Mouse (Mus musculus) thymus, postnatal 0 days (tissue): ENCODE results near the gene Nup214. TPM values are rescaled to one million over a fixed set of nuclear protein-coding genes. Genes with fewer than 3 reads are reported as not detected.

ENCODE experiments used
- DNase-seq: peaks from one replicate; pipeline ENCODE4 v3.0.0-alpha.2; 2015; ENCODE audit warnings: low spot score
- microRNA-seq: library from miRNA; unstranded; fragments of <30 nt; microRNA quantifications from one replicate; pipeline ENCODE4, GENCODE M21; 2016; ENCODE audit warnings: borderline number of aligned reads
- polyA plus RNA-seq: library from polyadenylated mRNA; unstranded; fragments of >200 nt; fragmentation: Nextera tagmentation; extraction: Ambion mirVana; gene quantifications from 2 replicates; pipeline ENCODE4 v1.2.1, GENCODE M21; 2015

The Nup214 gene
- polyA plus RNA-seq, 1 experiment from 2014 or later = 138 TPM

DNA sequence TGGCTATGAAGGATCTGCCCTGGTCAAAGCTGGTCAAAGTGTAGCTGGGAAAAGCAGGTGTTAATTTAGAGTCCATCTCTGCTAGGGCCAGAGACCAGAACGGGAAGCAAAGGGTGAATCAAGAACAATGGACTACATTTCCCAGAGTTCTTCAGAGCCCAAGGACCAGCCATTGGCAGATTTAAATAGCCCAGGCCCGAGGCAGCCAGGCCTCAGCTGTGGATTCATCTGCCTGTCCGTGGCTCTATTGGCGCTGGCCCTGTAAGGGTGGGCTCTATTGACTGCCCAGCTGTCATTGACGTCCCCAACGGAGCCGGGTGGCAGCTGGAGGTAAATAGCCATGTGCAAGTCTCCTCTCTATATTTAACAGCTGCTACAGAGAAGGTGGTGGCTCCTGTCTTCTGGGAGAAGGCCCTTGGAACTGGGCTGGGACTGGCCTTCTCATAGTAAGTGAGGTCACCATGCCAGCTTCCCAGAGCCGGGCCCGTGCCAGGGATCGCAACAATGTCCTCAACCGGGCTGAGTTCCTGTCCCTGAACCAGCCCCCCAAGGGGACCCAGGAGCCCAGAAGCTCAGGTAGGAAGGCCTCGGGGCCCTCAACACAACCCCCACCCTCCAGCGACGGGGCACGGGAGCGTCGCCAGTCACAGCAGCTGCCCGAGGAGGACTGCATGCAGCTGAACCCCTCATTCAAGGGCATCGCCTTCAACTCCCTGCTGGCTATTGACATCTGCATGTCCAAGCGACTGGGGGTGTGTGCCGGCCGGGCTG, 121.3 kb downstream of the Nup214 start, which contains the start of gene Plpp7:
TSS of gene Plpp7 (plus strand) at position 178 of the 771 bp plus-strand sequence.
- no peak for DNase-seq

DNA sequence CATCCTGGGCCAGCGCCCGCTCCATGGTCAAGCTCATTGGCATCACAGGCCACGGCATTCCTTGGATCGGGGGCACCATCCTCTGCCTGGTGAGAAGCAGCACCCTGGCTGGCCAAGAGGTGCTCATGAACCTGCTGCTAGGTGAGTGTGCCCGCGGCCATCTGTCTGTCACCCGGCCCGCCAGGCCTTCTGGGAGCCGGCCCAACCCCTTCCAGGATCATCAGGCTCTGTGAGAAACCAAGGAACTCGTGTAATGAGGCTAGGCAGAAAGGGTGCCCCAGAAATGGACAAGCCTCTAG, 121.8 kb downstream of the Nup214 start:
- no peak for DNase-seq

DNA sequence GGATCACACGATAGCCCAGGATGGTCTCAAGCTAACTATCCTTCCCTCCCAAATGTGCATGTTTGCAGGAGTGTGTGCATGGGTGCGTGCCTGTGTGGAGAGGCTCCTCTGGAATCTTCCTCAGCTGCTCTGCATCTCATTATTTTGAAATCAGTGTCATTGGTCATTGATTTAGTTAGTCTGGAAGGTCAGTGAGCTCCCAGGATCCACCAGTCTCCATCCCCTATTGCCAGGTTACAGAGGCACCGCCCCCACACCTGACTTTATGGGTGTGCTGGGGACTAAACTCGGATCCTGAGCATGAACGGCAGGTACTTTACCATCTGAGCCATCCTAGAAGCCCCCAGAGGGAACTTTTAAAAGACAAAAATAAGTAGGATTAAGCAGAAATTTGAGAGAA, 128.7 kb downstream of the Nup214 start:
- no peak for DNase-seq

DNA sequence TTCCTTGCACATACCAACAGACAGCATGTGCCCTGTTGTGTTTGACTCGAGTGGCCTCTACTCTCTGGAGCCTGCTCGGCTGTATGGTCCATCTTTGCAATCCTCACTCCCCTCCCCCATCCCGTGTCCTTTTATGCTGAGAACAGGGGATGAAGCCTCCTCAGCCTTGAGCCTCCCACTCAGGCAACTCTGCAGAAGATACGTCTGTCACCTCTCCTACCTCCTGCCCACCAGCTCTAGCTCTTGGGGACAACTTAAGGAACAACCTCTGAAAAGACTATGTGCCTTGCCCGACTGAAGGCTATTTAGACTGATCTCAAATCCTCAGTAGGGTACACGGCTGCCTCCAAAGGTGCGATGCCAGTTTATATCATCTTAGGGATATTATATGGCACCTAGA, 129.3 kb downstream of the Nup214 start:
- no peak for DNase-seq

Small RNA genes lying within 50 kb of the gene (microRNA-seq; reads per million reads assigned to microRNA genes)
- 2.5 reads per million for gene Mir7674

Other genes starting within 250 kb of the Nup214 start
- 1.5 and 2.1 TPM in 2 replicates for gene Qrfp, start 163.9 kb upstream of the Nup214 start, polyA plus RNA-seq
- 0.13 and 0.27 TPM in 2 replicates for gene Fibcd1, start 128.4 kb upstream of the Nup214 start, polyA plus RNA-seq
- 0.09 and 0.21 TPM in 2 replicates for gene Lamc3, start 87.1 kb upstream of the Nup214 start, polyA plus RNA-seq
- gene Aif1l, start 24.3 kb upstream of the Nup214 start, polyA plus RNA-seq = 5.0 and 6.0 TPM in 2 replicates
- gene Fam78a, start 110.4 kb downstream of the Nup214 start, polyA plus RNA-seq = 57.5 and 68.6 TPM in 2 replicates
- gene Plpp7, start 121.1 kb downstream of the Nup214 start, polyA plus RNA-seq = 0.91 and 1.0 TPM in 2 replicates
- gene Prrc2b, start 176.6 kb downstream of the Nup214 start, polyA plus RNA-seq = 22.5 and 33.6 TPM in 2 replicates